Mouse (Mus musculus): ENCODE measurements around the gene Xrcc4. TPM values are rescaled to one million over a fixed set of nuclear protein-coding genes. Genes with fewer than 3 reads are reported as not detected.
A peak's percentile ranks its signal among the peaks of the same experiment; 100 is the strongest.

Gene Xrcc4
- polyA plus RNA-seq, 1 experiment from 2014 or later: 13.6 TPM

DNA sequence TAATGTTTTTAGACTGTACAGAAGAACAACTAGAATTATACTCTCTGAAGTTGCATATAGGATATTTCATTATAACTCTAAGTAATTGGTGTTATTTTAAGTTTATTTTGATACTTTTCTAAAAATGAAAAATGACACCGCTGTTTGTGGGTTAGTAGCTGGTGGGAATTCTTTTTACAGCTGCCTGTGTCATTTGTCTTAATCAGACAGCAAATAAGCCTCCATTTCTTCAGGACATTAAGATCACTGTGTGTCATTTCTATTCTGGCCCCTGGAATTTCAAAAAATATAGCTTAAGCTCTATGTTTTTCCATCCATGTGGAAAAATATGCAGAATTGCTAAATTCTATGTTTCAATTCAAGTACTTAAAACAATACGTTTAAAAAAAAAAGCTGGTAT lies 287.5 kb downstream of the Xrcc4 start:
- Histone ChIP-seq H3K27me3 (ENCODE audit: control insufficient read depth, insufficient read depth, low read length) (no peaks in the 10 kb centered on the region), H3K4me3 (ENCODE audit: low read depth, low read length) (no peak overlapping the region), H3K36me3 (replicated peaks; ENCODE audit: control insufficient read depth, insufficient read depth, low read depth, low read length) (no peaks in the 10 kb centered on the region), H3K9me3 (replicated peaks; ENCODE audit: control insufficient read depth, low read length) (no peaks in the 10 kb centered on the region), H3K4me1 (ENCODE audit: control insufficient read depth, insufficient read depth, low read length) (no peaks in the 10 kb centered on the region), H3K4me2 (ENCODE audit: low read depth, low read length) (no peak overlapping the region), H3K27ac (replicated peaks; ENCODE audit: low read depth, low read length) (no peak overlapping the region), H3K9ac (replicated peaks; ENCODE audit: low read length) (no peak overlapping the region)
- DNase-seq (ENCODE audit: low spot score) (no peak), ATAC-seq (replicated peaks; ENCODE audit: insufficient number of reproducible peaks, low FRiP score, low TSS enrichment, low read depth) (no peak)
- WGBS: 91% methylated on average over 2 of the region's 2 CpGs

DNA sequence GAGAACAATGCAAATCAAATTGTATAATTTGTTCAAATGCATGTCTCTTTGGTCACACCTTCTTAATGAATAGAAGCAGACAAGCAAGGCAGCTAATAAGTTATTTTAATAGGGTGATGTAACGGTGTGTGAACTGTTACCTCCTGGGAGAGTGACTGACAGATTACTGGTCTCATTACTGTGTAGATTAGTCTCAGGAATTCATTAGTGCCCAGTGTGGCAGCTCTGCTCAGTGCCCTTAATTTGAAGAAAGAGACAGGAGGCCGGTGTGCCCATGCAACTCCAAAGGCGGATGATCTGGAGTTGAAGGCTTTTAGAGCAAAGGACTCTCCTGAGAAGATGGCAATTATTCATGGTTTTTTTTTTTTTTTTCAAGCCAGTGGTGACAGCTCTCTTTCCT lies 291.7 kb downstream of the Xrcc4 start:
- ATAC-seq (replicated peaks; ENCODE audit: insufficient number of reproducible peaks, low FRiP score, low TSS enrichment, low read depth) (no peak), DNase-seq (ENCODE audit: low spot score) (no peak)
- 43% methylated on average over 3 of the region's 3 CpGs for WGBS
- H3K27ac ChIP-seq (replicated peaks; ENCODE audit: low read depth, low read length): no peak overlapping the region
- H3K4me1 ChIP-seq (ENCODE audit: control insufficient read depth, insufficient read depth, low read length): no peaks in the 10 kb centered on the region
- no peaks in the 10 kb centered on the region for H3K9me3 ChIP-seq (replicated peaks; ENCODE audit: control insufficient read depth, low read length)
- H3K9ac ChIP-seq (replicated peaks; ENCODE audit: low read length): no peak overlapping the region
- no peak overlapping the region for H3K4me2 ChIP-seq (ENCODE audit: low read depth, low read length)
- H3K27me3 ChIP-seq (ENCODE audit: control insufficient read depth, insufficient read depth, low read length): no peaks in the 10 kb centered on the region
- H3K4me3 ChIP-seq (ENCODE audit: low read depth, low read length): no peak overlapping the region
- no peaks in the 10 kb centered on the region for H3K36me3 ChIP-seq (replicated peaks; ENCODE audit: control insufficient read depth, insufficient read depth, low read depth, low read length)

DNA sequence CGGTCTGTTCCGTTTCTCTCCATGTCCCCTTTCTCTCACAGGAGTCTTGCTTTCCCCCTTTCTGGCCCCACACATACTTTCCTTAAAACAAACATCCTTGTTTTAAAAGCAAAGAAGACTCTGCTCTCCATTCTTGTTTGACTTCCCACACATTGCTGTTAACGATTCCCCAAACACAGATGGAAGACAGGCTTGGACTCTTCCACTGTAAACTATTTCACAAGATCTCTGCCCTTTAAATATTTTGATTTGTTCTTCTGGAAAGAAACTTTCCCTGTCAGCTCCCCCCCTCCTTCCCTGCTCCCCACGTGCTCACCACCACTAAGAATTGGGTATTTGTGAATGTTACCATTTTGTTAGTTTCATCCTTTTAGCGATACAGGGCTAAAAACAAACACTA lies 297.9 kb downstream of the Xrcc4 start:
- Histone ChIP-seq H3K4me3 (ENCODE audit: low read depth, low read length) (no peak overlapping the region), H3K9ac (replicated peaks; ENCODE audit: low read length) (no peak overlapping the region), H3K4me1 (ENCODE audit: control insufficient read depth, insufficient read depth, low read length) (no peaks in the 10 kb centered on the region), H3K9me3 (replicated peaks; ENCODE audit: control insufficient read depth, low read length) (no peaks in the 10 kb centered on the region), H3K27ac (replicated peaks; ENCODE audit: low read depth, low read length) (no peak overlapping the region), H3K36me3 (replicated peaks; ENCODE audit: control insufficient read depth, insufficient read depth, low read depth, low read length) (no peaks in the 10 kb centered on the region), H3K4me2 (ENCODE audit: low read depth, low read length) (no peak overlapping the region), H3K27me3 (ENCODE audit: control insufficient read depth, insufficient read depth, low read length) (no peaks in the 10 kb centered on the region)
- 45% methylated on average over 5 of the region's 5 CpGs for WGBS
- DNase-seq (ENCODE audit: low spot score): no peak
- ATAC-seq (replicated peaks; ENCODE audit: insufficient number of reproducible peaks, low FRiP score, low TSS enrichment, low read depth): no peak

DNA sequence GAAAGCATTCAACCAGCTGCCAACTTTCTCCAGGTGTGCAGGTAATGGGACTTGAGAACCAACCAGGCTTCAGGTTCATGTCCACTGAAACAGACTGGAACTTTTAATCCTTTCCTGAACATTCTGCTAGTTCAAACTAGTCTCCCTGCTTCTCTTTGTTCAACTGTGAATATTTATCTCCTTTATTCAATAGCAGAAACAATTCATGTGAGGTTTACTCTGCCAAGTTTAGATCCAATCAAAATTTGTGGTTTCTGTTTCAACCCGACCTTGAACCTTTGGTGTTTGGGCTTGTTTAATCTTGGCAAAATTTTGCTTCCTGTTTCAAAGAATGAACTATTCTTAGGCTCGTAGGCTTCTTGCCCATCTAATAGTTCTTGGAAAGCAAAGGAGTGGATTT lies 306.5 kb downstream of the Xrcc4 start:
- Histone ChIP-seq H3K27me3 (ENCODE audit: control insufficient read depth, insufficient read depth, low read length) (no peaks in the 10 kb centered on the region), H3K4me1 (ENCODE audit: control insufficient read depth, insufficient read depth, low read length) (no peaks in the 10 kb centered on the region), H3K9ac (replicated peaks; ENCODE audit: low read length) (no peak overlapping the region), H3K4me2 (ENCODE audit: low read depth, low read length) (no peak overlapping the region), H3K27ac (replicated peaks; ENCODE audit: low read depth, low read length) (no peak overlapping the region), H3K4me3 (ENCODE audit: low read depth, low read length) (no peak overlapping the region), H3K9me3 (replicated peaks; ENCODE audit: control insufficient read depth, low read length) (no peaks in the 10 kb centered on the region), H3K36me3 (replicated peaks; ENCODE audit: control insufficient read depth, insufficient read depth, low read depth, low read length) (no peaks in the 10 kb centered on the region)
- 58% methylated on average over 2 of the region's 2 CpGs for WGBS
- no peak for ATAC-seq (replicated peaks; ENCODE audit: insufficient number of reproducible peaks, low FRiP score, low TSS enrichment, low read depth)
- no peak for DNase-seq (ENCODE audit: low spot score)

DNA sequence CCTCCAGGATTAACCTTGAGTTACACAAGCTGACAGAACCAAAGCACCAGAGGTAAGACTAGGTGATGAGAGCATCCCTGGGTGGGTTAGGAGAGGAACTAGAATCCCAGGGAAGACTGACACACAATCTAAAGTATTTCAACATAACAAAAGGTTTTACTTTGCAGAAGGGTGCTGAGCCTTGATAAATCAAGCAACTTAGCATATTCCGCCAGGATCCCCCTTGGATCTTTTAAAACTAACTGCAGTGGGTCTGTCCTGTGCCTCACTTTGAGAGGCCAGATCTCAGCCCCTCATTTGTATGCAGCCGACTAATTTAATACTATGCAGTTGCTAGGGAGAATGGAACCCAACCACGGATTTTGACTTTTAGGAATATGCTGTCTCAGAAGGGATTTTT lies 309.1 kb downstream of the Xrcc4 start:
- Histone ChIP-seq H3K9me3 (replicated peaks; ENCODE audit: control insufficient read depth, low read length) (no peaks in the 10 kb centered on the region), H3K4me3 (ENCODE audit: low read depth, low read length) (no peak overlapping the region), H3K27ac (replicated peaks; ENCODE audit: low read depth, low read length) (no peak overlapping the region), H3K27me3 (ENCODE audit: control insufficient read depth, insufficient read depth, low read length) (no peaks in the 10 kb centered on the region), H3K9ac (replicated peaks; ENCODE audit: low read length) (no peak overlapping the region), H3K36me3 (replicated peaks; ENCODE audit: control insufficient read depth, insufficient read depth, low read depth, low read length) (no peaks in the 10 kb centered on the region), H3K4me2 (ENCODE audit: low read depth, low read length) (no peak overlapping the region), H3K4me1 (ENCODE audit: control insufficient read depth, insufficient read depth, low read length) (no peaks in the 10 kb centered on the region)
- WGBS: 67% methylated on average over 3 of the region's 3 CpGs
- ATAC-seq (replicated peaks; ENCODE audit: insufficient number of reproducible peaks, low FRiP score, low TSS enrichment, low read depth) (no peak), DNase-seq (ENCODE audit: low spot score) (no peak)

DNA sequence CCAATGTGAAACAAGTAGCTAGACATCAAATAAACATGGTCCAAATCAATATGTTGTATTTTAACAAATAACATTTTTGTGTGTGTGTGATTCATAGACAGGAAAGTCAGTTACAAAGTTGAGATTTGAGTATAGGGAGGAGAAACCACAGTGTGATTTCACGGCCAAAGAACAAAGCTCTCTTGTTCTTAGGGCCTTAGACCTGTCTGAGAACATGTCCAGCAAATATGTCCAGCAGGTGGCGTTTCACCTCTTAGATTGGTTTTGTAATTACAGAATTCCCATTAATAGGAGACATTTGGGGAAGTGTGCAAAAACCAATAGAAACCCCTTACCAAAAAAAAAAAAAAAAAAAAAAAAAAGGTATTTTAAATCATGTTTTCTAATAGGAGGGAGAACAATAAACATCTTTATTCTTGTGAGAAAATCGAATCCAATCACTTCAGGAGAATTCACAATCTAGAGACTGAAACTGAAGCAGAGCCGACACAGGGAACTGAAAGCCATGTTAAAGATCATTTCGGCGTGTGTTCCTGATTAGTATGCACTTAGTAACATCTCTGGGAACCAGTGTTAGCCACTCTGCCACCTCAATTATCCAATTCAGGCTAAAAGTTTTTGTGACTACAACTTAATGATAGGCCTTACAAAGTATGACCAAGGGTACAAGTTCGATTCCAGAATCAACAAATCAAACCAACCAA lies 310.0 kb downstream of the Xrcc4 start:
- 48% methylated on average over 7 of the region's 7 CpGs for WGBS
- Histone ChIP-seq H3K27me3 (ENCODE audit: control insufficient read depth, insufficient read depth, low read length) (no peaks in the 10 kb centered on the region), H3K9me3 (replicated peaks; ENCODE audit: control insufficient read depth, low read length) (no peaks in the 10 kb centered on the region), H3K9ac (replicated peaks; ENCODE audit: low read length) (no peak overlapping the region), H3K27ac (replicated peaks; ENCODE audit: low read depth, low read length) (no peak overlapping the region), H3K4me2 (ENCODE audit: low read depth, low read length) (no peak overlapping the region), H3K4me3 (ENCODE audit: low read depth, low read length) (no peak overlapping the region), H3K4me1 (ENCODE audit: control insufficient read depth, insufficient read depth, low read length) (no peaks in the 10 kb centered on the region), H3K36me3 (replicated peaks; ENCODE audit: control insufficient read depth, insufficient read depth, low read depth, low read length) (no peaks in the 10 kb centered on the region)
- peak; percentile 90 for DNase-seq (ENCODE audit: low spot score)
- no peak for ATAC-seq (replicated peaks; ENCODE audit: insufficient number of reproducible peaks, low FRiP score, low TSS enrichment, low read depth)

DNA sequence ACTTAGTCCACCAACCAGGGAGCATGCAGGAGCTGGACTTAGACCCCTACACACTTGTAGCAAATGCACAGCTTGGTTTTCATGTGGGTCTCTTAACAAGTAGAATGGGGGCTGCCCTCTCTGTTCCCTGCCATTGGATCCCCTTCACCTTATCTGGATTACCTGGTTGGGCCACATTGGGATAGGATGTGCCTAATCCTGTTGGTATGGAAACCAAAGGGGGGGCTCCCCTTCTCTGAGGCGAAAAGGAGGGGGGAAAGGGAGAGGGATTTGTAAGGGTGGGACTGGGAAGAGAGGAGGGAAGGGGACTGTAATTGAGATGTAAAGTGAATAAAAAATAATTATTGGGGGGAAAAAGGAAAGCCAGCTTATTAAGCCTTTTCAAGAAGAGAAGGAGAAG lies 311.6 kb downstream of the Xrcc4 start:
- WGBS: 44% methylated on average over 1 of the region's 1 CpGs
- ATAC-seq (replicated peaks; ENCODE audit: insufficient number of reproducible peaks, low FRiP score, low TSS enrichment, low read depth): no peak

DNA sequence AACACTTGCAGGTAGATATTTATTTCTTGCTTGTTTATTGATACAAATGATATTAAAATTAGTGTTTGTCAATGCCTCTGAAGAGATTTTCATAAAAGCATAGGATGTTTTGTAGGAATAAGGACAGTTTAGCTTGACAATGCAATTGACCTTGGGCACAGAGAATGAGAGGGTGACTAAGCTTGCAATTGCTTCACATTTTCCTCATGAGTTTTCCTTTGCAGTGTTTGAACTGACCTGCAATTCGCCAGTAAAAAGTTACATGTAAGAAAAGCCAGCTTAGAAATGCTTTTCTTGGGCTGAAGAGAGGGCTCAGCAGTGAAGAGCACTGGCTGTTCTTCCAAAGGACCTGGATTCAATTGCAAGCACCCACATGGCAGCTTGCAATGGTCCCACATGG lies 312.3 kb downstream of the Xrcc4 start:
- WGBS: 85% methylated on average over 1 of the region's 1 CpGs
- H3K4me2 ChIP-seq (ENCODE audit: low read depth, low read length): no peak overlapping the region
- no peak overlapping the region for H3K9ac ChIP-seq (replicated peaks; ENCODE audit: low read length)
- H3K27me3 ChIP-seq (ENCODE audit: control insufficient read depth, insufficient read depth, low read length): no peaks in the 10 kb centered on the region
- DNase-seq (ENCODE audit: low spot score) (no peak), ATAC-seq (replicated peaks; ENCODE audit: insufficient number of reproducible peaks, low FRiP score, low TSS enrichment, low read depth) (no peak)
- no peaks in the 10 kb centered on the region for H3K36me3 ChIP-seq (replicated peaks; ENCODE audit: control insufficient read depth, insufficient read depth, low read depth, low read length)
- no peak overlapping the region for H3K27ac ChIP-seq (replicated peaks; ENCODE audit: low read depth, low read length)
- H3K9me3 ChIP-seq (replicated peaks; ENCODE audit: control insufficient read depth, low read length): no peaks in the 10 kb centered on the region
- no peak overlapping the region for H3K4me3 ChIP-seq (ENCODE audit: low read depth, low read length)
- H3K4me1 ChIP-seq (ENCODE audit: control insufficient read depth, insufficient read depth, low read length): no peaks in the 10 kb centered on the region

More for the DNA sequence above, 311.6 kb downstream of the Xrcc4 start:
- DNase-seq (ENCODE audit: low spot score): no peak
- H3K9me3 ChIP-seq (replicated peaks; ENCODE audit: control insufficient read depth, low read length): no peaks in the 10 kb centered on the region
- H3K36me3 ChIP-seq (replicated peaks; ENCODE audit: control insufficient read depth, insufficient read depth, low read depth, low read length): no peaks in the 10 kb centered on the region
- H3K9ac ChIP-seq (replicated peaks; ENCODE audit: low read length): no peak overlapping the region
- no peak overlapping the region for H3K4me2 ChIP-seq (ENCODE audit: low read depth, low read length)
- no peak overlapping the region for H3K4me3 ChIP-seq (ENCODE audit: low read depth, low read length)
- H3K27me3 ChIP-seq (ENCODE audit: control insufficient read depth, insufficient read depth, low read length): no peaks in the 10 kb centered on the region
- no peaks in the 10 kb centered on the region for H3K4me1 ChIP-seq (ENCODE audit: control insufficient read depth, insufficient read depth, low read length)
- no peak overlapping the region for H3K27ac ChIP-seq (replicated peaks; ENCODE audit: low read depth, low read length)

Measured in embryonic facial prominence, embryonic 11.5 days (tissue).